Mouse (Mus musculus) thymus, postnatal 36 days (tissue): ENCODE results near the gene Slc9b1.

Experiments
- DNase-seq, 2 experiments: peaks; one replicate each; pipeline ENCODE4 v3.0.0; 2022; ENCODE audit warnings: mixed read lengths in 2 of 2

Gene Slc9b1

DNA sequence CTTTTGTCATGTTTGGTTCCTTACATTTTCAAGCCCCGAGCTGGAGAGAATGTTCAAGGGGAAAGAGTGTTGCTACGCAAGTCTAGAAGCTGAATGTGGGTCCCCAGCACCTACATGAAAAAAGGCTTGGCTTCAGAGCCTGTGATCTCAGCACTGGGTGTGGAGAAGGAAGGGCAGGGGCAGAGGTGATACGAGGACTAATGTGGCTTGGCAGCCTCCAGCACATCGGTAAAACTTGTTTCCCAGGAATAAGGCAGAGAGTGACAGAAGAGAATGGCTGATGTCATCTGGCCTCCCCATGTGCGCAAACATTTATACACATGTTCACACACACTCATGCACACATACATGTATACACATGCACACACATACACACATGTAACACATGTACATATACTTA is 47.3 kb downstream of the Slc9b1 start:
- DNase-seq, result no peak

DNA sequence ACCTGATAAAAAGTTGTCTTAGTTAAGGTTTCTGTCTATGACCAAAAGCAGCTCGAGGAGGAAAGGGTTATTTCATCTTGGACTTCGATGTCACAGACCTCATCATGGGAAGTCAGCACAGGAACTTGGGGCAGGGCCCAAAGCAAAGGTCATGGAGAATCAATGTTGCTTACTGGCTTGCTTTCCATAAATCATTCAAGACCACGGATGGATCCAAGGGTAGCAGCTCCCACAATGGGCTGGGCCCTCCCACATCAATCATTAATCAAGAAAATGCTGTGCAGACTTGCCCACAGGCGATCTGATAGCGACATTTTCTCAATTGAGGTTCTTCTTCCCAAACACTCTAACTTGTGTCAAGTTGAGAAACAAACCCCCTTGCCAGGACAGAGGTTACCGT is 48.3 kb downstream of the Slc9b1 start:
- no peak for DNase-seq

DNA sequence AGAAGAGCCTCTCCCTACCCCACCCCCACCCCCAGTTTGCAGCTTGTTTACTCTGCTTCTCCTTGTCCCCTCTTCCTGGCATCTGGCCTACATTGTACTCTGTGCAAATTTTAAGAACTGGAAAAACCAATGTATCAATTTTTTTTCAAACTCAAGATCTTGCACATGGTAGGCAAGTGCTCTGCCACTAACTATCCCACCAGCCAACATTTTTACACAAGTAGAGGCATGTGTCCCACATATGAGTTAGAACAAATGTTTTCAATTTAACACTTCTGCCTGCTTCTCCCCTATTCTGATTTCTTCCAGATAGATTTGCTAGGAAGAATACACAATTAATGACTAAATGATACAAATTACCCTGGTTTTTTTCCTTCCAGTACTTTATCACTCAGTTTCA is 49.3 kb downstream of the Slc9b1 start:
- no peak for DNase-seq

DNA sequence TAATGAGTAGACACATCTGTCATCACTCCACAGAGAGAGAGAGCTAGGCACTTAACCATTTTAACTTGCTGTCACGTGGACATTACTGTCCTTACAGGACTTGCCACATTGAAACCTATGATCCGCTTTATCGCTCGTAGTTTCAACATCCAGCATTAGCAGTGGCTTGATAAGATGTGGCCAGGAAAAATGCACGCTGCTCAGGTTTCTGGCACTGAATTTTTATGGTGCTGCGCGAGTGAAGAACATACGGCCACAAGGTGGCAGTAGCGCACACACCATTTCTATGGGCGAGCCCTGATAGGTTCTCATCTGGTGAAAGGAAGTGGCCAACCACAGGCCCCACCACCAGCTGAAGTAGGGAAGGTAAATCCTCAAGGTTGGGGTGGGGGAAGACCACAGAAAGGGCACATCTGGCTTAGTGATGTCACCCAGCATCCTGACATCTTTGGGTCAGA is 54.4 kb downstream of the Slc9b1 start:
- DNase-seq, result peak; percentile 94

DNA sequence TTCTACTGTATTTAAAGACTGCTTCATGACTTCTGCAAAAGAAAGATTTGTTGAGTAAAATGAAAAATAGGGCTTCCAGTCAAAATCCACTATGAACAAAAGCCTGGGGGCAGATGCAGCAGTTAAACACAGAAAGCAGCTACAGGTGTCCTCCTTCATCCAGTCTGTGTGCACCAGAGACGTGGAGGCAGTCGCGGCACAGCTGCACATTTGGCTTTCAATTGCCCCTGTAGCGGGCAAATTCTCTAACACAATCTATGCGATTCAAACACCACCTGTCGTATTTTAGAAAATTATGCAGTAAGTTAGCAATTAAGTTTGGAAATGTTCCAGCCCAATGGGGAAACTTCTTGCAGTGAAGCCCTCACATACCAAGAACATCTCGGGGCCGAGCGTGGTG is 55.4 kb downstream of the Slc9b1 start:
- peak; percentile 58 to 80 for DNase-seq

DNA sequence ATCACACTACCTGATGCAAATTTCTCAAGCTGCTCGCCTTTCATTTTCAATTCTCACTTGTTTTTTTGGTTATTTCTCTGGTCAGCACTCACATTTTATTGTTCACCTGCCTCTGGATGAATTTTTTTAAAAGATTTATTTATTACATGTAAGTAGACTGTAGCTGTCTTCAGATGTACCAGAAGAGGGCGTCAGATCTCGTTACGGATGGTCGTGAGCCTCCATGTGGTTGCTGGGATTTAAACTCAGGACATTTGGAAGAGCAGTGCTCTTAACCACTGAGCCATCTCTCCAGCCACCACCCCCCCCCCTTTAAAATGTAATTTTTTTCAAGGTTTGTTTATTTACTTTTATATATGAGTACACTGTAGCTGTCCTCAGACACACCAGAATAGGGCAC is 56.0 kb downstream of the Slc9b1 start:
- DNase-seq, result no peak

DNA sequence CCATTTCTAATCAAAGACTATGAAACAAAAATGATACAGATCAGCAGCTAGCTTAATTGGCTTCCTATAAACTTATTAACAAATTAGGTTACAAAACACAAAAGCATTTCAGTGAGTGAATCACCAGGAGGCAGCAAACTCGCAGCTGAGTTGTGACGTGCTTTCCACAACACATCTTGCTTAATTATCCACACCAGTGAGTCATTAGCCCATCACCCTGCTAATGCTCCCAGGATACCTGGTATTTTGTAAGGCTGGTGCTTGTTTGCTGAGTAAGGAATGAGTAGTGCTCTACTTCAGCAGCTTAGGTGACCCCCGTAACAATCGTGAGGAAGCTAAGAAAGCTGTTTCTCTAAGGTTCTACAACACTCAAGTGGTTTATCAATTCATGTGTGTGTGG is 56.8 kb downstream of the Slc9b1 start:
- no peak for DNase-seq

DNA sequence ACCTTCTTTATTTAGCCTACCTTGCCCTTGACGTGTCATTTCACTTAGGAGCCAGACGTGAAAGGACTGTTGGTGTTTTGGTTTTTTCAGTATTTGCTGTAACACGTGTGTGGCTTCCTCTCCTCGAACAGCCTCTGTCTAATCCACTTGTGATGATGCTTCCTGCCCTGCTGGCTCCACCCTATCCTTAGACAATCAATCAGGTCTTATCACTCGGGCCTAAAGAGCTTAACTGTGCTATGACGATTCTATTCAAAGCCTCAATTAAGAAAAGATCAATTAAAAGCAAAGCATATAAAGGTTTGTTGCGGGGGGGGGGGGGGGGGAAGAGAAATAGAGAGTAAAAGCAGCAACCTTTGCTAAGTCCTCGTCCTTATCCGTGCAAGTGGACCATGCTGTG is 59.5 kb downstream of the Slc9b1 start:
- no peak for DNase-seq

DNA sequence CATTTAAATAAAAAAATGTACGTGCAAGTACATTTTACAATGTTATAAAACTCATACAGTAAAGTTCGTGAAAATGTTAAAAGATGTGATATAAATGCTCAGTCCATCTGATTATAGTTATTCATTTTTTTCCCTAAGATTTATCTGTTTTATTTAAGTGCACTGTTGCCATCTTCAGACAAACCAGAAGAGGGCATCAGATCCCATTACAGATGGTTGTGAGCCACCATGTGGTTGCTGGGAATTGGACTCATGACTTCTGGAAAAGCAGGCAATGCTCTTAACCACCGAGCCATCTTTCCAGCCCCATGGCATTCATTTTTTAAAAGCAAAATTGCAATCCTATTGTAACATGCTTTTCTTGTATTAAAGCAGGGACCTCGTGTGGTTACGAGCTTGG is 61.4 kb downstream of the Slc9b1 start:
- DNase-seq, result no peak

DNA sequence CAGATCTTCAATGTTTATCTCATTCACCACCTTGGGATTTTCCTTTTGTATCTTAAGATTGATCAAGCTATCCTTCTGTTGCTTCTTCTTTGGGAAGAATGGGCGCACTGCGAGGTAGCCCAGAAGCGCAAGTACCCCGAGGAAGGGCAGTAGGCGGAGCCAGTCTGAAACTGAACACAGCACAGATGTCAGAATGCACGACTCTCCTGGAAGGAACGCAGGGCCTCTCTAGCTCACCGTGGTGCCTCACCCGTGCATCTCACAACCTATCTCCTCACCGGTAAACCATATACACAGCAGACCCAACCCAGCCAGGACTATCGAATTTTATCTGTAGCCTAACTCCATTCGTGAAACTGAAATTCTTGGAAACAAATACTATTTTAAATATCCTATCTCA is 63.2 kb downstream of the Slc9b1 start:
- no peak for DNase-seq

DNA sequence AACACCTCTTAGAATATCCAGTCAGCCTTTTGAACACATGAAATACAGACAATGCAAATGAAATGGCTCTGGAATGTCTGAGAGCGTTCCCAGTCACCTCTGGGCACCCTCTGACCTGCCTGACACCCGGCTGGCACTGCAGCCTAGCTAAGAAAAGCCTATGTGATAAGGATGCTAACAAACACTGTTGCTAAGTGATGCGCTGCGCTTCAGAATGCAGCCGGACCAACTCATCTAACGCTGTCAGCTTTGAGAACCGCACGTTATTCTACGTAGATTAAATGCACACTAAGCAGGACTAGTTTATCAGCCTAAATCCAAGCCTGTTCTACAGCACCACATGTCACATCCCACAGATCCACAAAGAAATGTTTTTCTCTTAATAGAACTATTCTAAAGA is 64.0 kb downstream of the Slc9b1 start:
- DNase-seq, result no peak

DNA sequence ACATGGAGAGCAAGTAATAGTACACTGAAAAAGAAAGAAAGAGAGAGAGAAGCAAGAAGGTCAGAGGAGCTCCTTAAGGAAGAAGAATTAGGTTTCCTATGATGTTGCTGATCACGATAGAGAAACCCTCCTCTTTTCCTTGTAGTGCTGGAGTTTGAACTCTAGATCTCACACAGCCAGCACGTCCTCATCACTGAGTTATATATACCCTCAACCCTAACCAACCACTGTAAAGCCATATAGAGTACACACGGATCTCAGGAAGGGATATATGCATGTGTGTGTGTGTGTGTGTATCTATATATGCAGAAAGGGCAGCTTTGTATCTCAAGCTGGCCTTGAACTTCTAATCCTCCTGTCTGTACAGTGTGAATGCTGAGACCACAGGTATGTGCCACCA is 69.4 kb downstream of the Slc9b1 start:
- DNase-seq, result no peak

DNA sequence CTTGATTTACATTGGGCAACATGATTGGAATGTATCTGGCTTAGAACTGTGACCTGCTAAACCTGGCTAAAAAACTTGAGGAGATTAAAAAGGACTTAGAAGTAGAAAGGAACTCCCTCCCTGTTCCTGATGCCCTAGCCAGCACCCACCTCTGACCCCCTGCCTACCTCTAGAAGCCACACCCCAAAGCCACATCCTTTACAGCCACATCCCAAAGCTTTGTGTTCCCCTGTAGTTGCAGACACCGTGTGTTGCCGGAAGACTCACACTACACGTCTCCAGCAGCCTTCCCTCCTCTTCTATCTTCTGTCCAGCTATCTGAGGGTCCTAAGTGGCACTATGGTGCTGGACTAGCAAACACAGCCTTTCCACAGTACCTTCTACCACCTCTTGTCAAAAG is 70.0 kb downstream of the Slc9b1 start:
- DNase-seq, result peak; percentile 53 to 70

DNA sequence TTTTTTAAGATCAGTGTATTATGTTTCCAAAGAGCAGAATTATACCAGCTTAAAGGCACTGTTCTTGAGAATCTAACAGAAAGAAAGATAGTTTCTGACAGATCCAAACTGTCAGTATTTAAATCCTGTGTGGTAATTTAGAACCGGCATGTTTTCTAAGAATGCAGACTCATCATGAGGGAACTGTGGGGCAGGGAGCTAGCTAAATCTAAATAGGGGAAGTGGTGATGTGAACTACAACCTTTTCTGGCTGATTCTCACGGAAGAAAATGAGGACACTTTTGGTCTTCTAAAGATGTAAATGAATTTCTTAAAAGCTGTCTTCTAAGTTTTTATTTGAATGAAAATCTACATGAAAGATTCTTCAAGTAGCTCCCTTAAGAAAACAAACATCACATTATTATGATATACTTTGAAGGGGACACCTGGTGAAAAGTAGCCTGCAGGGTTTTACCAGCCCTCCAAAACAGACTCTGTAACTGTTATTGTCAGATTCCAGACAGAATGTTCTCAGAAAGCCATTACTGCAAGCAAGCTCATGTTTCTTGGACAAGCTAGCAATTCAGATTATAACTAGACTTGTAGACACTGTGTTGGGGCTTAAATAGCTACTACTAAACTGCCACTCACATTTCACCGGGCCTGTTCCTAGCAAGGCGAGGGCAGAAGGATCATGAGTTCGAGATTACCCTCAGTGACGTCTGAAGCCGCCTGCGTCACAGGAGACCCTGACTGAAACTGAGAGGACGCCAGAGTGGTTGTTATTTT is 72.9 kb downstream of the Slc9b1 start:
- DNase-seq, result no peak

DNA sequence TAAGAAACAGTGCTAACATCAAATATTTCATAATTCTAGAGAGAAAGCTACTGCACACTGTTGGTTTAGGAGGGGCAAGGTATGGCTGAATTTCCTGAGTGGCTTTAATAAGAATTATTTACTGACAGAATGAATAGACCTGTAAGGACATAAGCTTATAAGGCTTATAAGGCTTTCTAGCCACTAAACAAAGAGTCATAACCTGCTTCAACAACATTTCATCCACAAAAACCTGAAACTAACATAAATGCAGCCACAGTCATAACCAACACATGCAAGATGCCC is 73.4 kb downstream of the Slc9b1 start:
- DNase-seq, result no peak

DNA sequence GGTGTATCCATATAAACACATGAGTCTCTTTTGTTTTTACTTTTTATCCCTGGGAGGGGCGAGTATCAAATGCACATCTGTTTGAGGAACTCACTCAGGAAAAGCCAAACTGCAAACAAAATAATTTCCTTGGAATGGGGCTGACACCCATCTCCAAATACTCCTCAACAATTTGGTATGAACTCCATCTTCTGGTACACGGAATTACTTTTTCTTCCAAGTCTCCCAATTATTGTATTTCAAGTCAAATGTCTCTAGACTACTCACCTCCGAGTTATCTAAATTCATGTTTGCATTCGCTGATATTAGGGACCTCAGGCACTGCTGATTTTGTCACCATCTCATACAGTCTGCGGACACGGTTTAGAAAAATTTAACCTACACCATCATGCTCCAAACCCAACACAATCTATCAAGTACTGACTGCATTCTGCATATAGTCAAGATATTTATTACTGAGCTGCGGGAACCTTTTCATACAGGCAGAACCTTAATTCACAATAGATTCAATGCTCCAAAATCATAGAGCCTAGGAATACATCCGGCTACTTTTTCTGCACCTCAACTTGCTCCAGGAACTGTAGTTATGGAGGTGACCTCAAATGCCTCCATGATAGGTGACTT is 74.5 kb downstream of the Slc9b1 start:
- no peak for DNase-seq

DNA sequence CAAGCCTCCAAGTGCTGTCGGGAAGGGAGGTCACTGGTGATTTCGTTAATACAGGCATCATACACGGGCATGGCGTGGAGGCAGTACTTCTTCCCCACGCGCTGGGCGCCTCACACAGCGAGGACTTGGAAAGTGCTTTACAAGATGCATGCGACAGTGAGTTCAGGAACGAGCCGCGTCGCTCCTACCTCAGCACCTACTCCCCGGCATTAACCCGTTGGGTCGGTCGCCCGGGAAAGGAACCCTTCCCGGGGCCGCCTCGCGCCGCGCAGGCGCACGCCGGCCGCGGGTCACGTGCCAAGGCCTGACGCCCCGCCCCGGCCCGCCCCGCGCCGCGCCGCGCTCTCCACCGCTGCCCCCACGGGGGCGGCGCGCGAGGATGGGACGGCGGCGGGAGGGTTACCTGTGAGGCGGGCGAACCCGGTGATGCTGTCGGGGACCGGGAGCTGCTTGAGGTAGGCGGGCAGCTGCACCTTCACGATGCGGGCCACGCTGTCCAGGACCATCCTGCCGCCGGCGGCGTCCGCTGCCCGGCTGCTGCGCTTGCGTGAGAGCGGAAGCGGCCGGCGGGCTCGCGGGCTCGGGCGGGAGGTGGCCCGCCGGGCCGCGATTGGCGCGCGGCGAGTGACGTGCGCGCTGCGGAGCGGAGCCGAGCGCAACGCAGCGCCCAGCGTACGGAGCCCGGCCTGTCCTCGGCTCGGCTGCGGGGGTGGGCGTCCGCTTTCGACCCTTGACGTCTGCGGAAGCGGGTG is 75.2 kb downstream of the Slc9b1 start:
- peak; percentile 88 for DNase-seq

DNA sequence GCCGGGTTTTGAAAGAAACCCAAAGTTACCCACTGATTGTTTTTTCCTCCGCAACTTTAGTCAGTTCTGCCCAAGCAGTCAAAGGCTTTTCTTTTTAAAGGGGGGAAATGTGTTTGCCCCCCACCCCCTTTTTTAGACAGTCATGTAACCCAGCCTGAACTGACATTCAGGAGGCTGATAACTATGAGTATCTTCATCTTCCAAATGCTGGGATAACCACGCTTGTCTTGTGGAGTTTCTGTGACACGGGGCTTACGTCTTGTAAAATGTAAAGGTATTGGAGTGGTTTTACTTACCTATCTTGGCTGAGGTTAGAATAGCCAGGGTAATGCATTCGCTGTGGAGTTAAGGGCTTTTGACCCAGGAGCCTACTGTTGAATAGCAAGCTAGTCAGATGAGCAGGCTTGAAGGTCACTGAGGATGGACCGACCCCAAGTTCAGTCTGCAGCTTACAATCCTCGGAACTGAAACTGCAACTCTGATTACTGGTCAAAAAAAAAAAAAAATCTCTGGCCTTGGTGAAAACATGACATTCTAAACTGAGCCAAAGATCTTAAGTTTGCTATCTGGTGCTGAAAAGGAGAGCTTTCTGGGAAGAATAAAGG is 75.9 kb downstream of the Slc9b1 start, which contains the start of gene Cisd2:
Cisd2 (minus strand) TSS at position 318 of the 605 bp plus-strand sequence.
- DNase-seq, result no peak

DNA sequence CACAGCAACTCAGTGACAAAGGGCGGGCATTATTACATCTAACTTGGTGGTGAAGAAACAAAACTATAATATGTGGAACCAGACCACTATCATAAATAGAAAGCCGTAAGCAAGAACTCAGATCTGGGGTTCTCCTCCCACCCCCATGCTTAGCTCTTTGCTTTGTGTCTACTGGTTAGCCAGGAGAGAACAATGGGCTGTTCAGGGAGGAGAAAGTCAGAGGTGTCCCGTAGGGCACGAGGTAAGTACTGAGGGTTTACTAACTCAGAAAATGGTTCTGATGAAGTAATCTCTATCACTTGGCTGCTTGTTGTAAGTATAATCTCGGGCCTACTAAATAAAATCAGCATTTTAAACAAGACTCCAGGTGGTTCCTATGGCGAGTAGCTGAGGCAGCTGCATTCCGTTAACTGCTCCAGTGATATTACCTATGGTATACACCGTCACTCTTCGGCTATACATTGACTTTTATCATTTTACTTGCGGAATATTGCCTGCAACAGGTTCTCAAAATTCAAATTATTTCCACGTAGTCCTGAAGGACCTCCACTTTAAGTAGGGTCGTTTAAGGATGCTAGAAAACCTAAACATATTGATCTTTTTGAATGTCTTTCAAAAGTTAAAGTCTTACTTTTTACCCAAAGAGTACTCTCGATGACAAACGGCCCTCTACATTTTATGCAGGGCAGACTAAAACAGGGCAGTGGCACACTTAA is 89.2 kb downstream of the Slc9b1 start:
- DNase-seq, result no peak

DNA sequence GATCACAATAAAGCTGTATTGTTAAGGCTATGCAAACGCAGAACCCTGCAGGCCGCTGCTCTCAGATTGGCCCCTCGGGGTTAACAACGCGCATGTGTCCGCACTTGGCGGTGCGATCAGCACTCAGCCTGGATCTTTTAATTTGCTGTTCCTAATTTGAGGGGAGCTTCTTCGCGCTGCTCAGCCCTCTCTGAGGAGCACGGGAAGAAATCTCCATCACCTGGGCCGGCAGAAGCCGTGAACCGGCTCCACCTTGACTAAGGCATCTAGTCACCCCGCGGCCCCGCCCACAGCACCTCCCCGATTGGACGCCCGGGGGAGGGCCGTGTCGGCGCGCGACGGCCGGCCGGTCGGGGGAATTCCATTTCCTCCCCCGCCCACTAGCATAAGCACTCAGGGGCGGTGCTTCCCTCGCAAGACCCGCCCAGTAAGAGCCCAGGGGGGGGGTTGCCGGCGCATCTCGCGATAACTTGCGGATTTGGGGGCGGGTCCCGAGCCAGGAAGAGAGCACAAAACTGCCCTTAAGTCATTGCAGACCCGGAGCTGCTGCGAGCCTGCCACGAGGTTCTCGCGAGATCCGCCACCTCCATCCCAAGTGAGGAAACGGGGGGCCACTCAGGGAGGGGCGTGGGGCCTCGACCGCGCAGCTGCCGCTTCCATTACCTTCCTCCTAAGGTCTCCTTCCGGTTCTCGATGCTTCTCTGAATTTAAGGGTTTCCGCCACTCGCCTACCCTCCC is 90.1 kb downstream of the Slc9b1 start, which contains the start of gene Ube2d3:
Ube2d3 (plus strand) TSS at position 392 of the 738 bp plus-strand sequence.
- DNase-seq, result peak; percentile 99 to 100

DNA sequence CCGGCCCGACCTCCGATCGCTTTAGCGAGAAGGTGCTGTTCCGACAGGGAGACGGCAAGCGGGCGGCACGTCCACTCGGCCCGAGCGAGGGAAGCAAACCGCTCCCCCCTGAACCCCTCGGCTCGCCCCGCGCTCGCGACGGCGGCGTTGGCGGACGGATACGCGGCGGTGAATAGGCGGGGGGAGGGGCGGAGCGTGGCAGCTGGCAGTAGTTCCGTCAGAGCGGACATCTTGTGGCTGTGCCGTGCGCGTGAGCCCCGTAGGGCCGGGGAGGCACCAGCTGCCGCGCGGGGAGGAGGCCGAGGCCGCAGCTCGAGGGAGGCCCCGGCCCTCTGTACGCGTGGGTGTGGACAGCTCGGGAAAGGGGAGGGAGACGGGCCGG is 90.7 kb downstream of the Slc9b1 start:
- DNase-seq, result peak; percentile 94 to 95

DNA sequence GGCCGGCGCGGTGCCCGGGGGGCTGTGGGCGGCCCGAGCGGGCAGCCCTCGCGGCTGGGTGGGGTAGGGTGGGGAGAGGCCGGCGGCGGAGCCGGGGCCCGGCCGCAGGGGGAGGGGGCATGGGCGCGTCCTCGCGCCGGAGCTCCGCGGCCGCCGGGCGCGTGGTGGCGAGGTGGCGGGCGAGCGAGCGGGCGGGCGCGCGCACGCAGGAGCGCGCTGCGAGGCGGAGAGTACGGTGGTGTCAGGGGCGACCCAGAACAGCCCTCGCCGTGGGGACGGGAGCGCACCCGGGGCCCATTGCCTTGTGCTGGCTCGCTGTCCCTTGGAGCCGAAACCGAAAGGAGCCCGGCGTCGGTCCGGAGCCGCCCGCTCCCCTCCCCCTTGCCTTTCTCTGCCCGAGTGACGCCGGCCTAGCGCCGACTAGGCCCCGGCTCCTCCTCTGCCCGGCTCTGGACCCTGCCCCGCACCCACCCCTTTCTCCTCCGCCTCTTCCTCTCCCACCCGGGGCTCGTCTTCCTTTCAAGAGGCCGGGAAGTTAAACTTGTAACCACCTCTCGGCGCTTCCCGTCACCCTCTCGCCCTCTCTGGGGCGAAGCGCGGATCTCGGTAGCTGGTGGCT is 91.2 kb downstream of the Slc9b1 start:
- peak; percentile 87 to 91 for DNase-seq
